Mouse (Mus musculus) stomach, postnatal 0 days (tissue): ENCODE data around the gene Scimp. TPM values are rescaled to one million over a fixed set of nuclear protein-coding genes. Genes with fewer than 3 reads are reported as not detected.

Source experiments
- ATAC-seq: fragments of 200-750 bp; cut with Nextera tagmentation; 2 replicates; pipeline ENCODE4 v1.8.0; 2017; ENCODE audit not compliant: low FRiP score, low TSS enrichment
- DNase-seq: peaks from one replicate; pipeline ENCODE4 v3.0.0-alpha.2; 2016; ENCODE audit warnings: low spot score
- H3K27ac ChIP-seq: fragments of 300-500 bp; sonication (generic); replicated peaks from 2 replicates; pipeline ENCODE4 v1.5.1; 2014; ENCODE audit warnings: mild to moderate bottlenecking, control low read depth
- H3K27me3 ChIP-seq: fragments of 300-500 bp; sonication (generic); 2 replicates; pipeline ENCODE4 v1.6.1; 2014; ENCODE audit warnings: low read length; ENCODE audit not compliant: control insufficient read depth, insufficient read depth
- H3K36me3 ChIP-seq: fragments of 300-500 bp; sonication (generic); 2 replicates; pipeline ENCODE4 v1.6.1; 2014; ENCODE audit warnings: low read length, mixed read lengths; ENCODE audit not compliant: control insufficient read depth, insufficient read depth
- H3K4me1 ChIP-seq: fragments of 300-500 bp; sonication (generic); replicated peaks from 2 replicates; pipeline ENCODE4 v1.6.1; 2014; ENCODE audit warnings: antibody characterized with exemption; ENCODE audit not compliant: control insufficient read depth, insufficient read depth
- H3K4me2 ChIP-seq: fragments of 300-500 bp; sonication (generic); replicated peaks from 2 replicates; pipeline ENCODE4 v1.6.1; 2014; ENCODE audit warnings: low read depth, mild to moderate bottlenecking, control low read depth, moderate library complexity
- H3K4me3 ChIP-seq: fragments of 300-500 bp; sonication (generic); 2 replicates; pipeline ENCODE4 v1.5.1; 2014; ENCODE audit warnings: low read depth, low read length, control low read depth
- H3K9ac ChIP-seq: fragments of 300-500 bp; sonication (generic); 2 replicates; pipeline ENCODE4 v1.6.1; 2014; ENCODE audit warnings: mild to moderate bottlenecking, low read length, control low read depth, mixed read lengths
- H3K9me3 ChIP-seq: fragments of 300-500 bp; sonication (generic); 2 replicates; pipeline ENCODE4 v1.6.1; 2016; ENCODE audit warnings: low read length; ENCODE audit not compliant: control insufficient read depth
- CTCF ChIP-seq: IDR thresholded peaks from 2 replicates; pipeline ENCODE4 v1.5.1; 2016; ENCODE audit warnings: antibody characterized with exemption, low read depth, mild to moderate bottlenecking, moderate library complexity
- EP300 ChIP-seq: optimal IDR thresholded peaks from 2 replicates; pipeline ENCODE3; 2016; ENCODE audit warnings: antibody characterized with exemption
- WGBS: fragments of 180-500 bp; shearing (Covaris S2); extraction: QIAGEN DNeasy Blood & Tissue Kit; methylation state at CpG from one replicate; pipeline ENCODE4 v1.1.7; 2014; 5-methylcytosine and 5-hydroxymethylcytosine counted together
- polyA plus RNA-seq: library from polyadenylated mRNA; unstranded; fragments of >200 nt; fragmentation: Nextera tagmentation; extraction: Ambion mirVana; gene quantifications from 2 replicates; pipeline ENCODE4 v1.2.1, GENCODE M21; 2015

Gene Scimp
- polyA plus RNA-seq, 1 experiment from 2014 or later = 0.63 TPM

DNA sequence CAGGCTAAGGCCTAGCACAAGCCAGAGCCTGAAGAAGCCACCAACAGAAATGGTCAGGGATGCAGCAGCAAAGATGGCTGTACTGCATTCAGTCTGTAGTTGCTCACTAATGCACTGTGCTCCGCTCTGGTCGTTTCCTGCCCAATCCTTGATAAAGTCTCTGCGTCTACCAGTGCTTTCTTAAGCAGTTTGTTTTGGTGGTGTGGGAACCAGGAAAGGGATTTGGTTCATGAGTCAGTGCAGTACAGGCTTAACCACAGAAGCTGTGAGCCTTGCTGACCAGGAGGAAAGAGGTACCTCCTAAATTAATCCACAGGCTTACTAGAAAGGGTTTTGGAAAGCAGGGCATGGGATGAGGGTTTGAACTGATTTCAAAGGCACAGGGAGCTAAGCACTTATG lies 4.3 kb downstream of the Scimp start:
- Histone ChIP-seq H3K4me2 (no peak overlapping the region), H3K4me1 (no peaks in the 10 kb centered on the region), H3K27me3 (no peaks in the 10 kb centered on the region), H3K9me3 (no peaks in the 10 kb centered on the region), H3K4me3 (no peak overlapping the region), H3K36me3 (no peaks in the 10 kb centered on the region), H3K27ac (no peak overlapping the region), H3K9ac (no peak overlapping the region)
- WGBS = 56% methylated on average over 3 of the region's 3 CpGs
- DNase-seq (no peak), ATAC-seq (no peak)
- no peak for TF ChIP-seq CTCF
- TF ChIP-seq EP300 = no peak

DNA sequence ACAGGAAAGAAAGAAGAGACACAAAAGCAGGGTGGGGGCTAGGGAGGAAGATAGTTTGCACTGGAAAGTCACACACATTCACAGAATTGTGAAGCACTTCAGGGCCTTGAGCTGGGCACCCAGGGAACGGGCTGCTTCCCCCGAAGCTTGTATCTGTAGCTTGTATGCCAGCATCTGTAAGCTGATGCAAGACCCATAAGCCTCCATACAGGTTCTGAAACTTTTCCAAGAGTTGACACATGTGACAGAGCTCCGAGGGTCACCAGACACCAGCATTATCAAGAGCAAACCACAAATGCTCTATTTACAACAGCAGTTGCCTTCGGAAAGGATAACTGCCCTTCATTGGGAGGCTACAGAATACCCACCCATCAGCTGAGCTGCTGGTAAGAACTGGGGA lies 4.8 kb downstream of the Scimp start:
- 78% methylated on average over 4 of the region's 4 CpGs for WGBS
- Histone ChIP-seq H3K9ac (no peak overlapping the region), H3K4me1 (no peaks in the 10 kb centered on the region), H3K4me2 (no peak overlapping the region), H3K9me3 (no peaks in the 10 kb centered on the region), H3K27me3 (no peaks in the 10 kb centered on the region), H3K4me3 (no peak overlapping the region), H3K36me3 (no peaks in the 10 kb centered on the region), H3K27ac (no peak overlapping the region)
- ATAC-seq = no peak
- TF ChIP-seq CTCF (no peak), EP300 (no peak)
- no peak for DNase-seq

DNA sequence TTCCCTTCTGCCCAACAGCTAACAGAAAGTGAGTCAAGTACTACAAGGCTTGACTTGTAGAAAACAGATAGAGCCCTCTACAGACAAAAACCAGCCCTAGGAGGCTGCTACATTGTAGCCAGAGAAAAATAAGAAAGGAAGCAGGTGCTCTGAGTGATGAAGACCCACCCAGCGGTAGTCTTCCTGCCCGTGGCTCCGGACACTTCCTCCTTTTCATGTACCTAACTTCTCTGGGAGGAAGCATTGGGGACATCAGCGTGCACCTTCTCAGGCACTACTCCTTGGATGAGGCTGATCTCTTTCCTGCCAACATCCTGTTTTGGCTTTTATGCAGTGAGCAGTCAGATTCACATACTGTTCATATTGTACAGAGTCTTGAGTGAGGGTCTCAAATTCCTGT lies 5.7 kb downstream of the Scimp start:
- no peaks in the 10 kb centered on the region for H3K27me3 ChIP-seq
- no peaks in the 10 kb centered on the region for H3K9me3 ChIP-seq
- H3K36me3 ChIP-seq = no peaks in the 10 kb centered on the region
- no peak for ATAC-seq
- no peak overlapping the region for H3K4me3 ChIP-seq
- H3K9ac ChIP-seq = no peak overlapping the region
- H3K27ac ChIP-seq = no peak overlapping the region
- DNase-seq = no peak
- no peak overlapping the region for H3K4me2 ChIP-seq
- WGBS = 77% methylated on average over 4 of the region's 4 CpGs
- TF ChIP-seq CTCF (no peak), EP300 (no peak)
- no peaks in the 10 kb centered on the region for H3K4me1 ChIP-seq

DNA sequence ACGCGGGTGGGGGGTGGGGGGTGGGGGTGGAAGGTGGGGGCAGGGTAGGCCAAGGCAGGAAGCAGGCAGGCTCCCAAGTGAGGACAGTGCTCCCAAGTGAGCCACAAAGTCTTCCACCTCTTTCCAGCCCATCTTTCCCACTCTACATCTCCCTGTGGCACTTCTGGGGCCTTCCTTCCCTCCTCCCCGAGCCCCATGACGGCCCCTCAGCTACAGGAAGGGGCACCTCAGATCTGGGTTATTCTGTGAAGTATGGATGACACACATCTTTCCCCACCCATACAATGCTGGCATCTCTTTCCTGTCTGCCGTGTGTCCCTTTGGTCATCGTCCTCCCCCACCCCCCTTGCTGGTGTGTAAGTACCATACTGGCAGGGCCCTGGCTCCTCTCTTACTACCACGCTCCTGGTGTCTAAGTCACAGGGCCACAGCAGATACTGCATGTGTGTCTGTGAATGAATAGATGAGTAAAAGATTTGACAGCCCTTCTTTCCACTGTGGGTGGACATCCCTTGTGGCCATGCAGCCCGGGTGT lies 6.7 kb downstream of the Scimp start:
- Histone ChIP-seq H3K27ac (no peak overlapping the region; the same call in none of the 2 replicates), H3K4me1 (no peaks in the 10 kb centered on the region), H3K4me3 (no peak overlapping the region), H3K9ac (no peak overlapping the region), H3K9me3 (no peaks in the 10 kb centered on the region), H3K4me2 (no peak overlapping the region), H3K27me3 (no peaks in the 10 kb centered on the region), H3K36me3 (no peaks in the 10 kb centered on the region)
- 64% methylated on average over 8 of the region's 8 CpGs for WGBS
- DNase-seq = no peak
- TF ChIP-seq EP300 = no peak
- TF ChIP-seq CTCF = no peak
- ATAC-seq = no peak

DNA sequence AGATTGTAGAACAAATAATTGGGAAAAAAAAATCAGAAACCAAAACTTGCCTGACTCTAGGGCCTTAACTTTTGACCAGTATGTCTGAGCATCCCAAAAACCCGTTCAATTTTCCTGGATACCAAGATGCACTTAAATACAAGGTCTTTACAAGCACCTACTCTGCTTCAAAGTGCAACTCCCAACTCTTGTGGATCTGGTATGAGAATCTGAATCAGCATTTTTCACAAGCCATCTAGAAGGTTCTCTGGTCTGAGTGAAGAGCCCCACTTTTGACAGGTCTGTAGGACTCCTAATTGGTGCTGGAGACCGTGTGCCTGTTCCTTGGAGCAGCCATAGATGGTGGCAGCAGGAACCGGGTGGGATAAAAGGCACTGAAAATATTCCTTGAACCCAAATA lies 8.0 kb downstream of the Scimp start:
- Histone ChIP-seq H3K4me1 (no peaks in the 10 kb centered on the region), H3K27ac (no peak overlapping the region; the same call in 1 of the 2 replicates), H3K27me3 (no peaks in the 10 kb centered on the region), H3K4me2 (no peak overlapping the region), H3K4me3 (no peak overlapping the region), H3K9me3 (no peaks in the 10 kb centered on the region), H3K36me3 (no peaks in the 10 kb centered on the region), H3K9ac (no peak overlapping the region)
- WGBS = 79% methylated on average over 3 of the region's 3 CpGs
- TF ChIP-seq CTCF (no peak), EP300 (no peak)
- no peak for DNase-seq
- no peak for ATAC-seq

DNA sequence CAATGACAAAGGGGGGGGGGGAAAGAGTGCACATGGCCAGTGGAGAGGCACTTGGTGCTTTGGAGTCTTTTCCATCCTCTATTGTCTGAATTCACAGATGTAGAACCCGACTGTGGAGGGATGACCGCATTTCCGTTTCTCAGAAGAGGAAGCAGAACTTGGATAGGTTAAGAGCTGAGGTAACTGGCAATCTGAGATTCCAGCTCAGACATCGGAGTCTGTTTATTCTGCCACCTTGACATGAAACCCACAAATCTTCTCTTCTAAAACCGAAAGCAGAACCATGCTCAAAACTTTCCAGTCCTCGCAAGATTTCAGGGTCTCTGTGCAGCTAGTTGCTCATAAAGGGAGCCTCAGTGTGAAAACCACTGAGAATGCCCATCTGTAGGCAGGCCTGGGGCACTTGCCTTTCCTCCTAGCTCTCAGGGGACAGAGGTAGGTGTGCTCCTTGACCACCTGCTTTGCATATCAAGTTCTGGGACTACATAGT lies 8.6 kb downstream of the Scimp start:
- no peaks in the 10 kb centered on the region for H3K27me3 ChIP-seq
- ATAC-seq (no peak), DNase-seq (no peak)
- H3K4me2 ChIP-seq = no peak overlapping the region
- no peaks in the 10 kb centered on the region for H3K4me1 ChIP-seq
- no peak overlapping the region for H3K4me3 ChIP-seq
- WGBS = 72% methylated on average over 6 of the region's 6 CpGs
- H3K36me3 ChIP-seq = no peaks in the 10 kb centered on the region
- no peaks in the 10 kb centered on the region for H3K9me3 ChIP-seq
- no peak overlapping the region for H3K9ac ChIP-seq
- no peak overlapping the region for H3K27ac ChIP-seq
- TF ChIP-seq CTCF = no peak
- TF ChIP-seq EP300 = no peak
